ENCODE assay signal across 8 mouse cellular contexts in the genomic region with DNA sequence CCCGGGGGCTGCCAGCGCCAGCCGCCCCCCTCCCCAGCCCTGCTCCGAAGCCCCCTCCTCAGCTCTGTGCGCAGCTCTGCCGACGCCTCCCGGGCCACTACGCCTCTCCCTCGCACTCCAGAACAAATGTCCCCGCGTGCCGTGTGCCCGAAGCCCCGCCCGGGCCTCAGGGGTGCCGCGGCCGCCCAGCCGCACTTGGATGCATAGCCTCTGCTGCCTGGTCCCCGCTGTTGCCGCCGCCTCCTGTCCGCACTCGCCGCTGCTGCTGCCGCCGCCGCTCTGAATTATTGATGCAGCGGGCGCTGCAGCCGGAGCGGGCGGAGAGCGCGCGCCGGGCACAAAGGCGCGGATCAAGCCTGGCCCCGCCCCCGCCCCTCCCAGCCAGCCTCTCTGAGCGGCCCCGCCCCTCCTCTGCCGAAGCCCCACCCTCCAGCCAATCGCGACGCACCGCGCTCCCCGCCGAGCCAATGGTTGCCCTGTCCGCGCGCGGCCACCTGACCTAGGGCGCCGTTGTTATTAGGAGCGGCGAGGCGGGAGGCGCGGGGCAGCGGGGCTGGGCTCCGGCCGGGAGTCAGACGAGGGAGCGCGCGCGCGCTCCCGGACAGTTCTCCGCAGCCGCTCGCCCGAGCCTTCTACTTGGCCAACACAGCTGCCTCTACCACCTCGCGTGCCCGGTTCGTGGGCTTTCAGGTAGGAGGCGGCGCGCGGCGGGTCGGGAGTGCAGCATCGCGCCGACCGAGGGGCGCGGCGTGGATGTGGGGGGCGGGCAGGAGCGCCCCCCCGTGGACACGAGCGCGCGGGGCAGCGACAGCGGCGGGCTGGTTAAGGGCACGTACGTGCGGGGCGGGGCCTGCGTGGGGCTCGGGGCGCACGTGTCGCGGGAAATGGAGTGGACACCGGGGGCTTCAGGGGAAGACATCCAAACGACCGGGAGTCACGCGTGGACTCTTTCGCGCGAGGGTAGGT. TPM values are rescaled to one million over a fixed set of nuclear protein-coding genes. Genes with fewer than 3 reads are reported as not detected.
DNase-seq lines count a peak whose midpoint lies in the region; ATAC-seq and TF ChIP-seq lines count a peak whose summit lies in the region.

A gene (minus strand): TSS at position 339 of the 966 bp plus-strand sequence.

- H3K36me3 ChIP-seq in liver, postnatal 0 days (replicated peaks; ENCODE audit: insufficient read depth, low read length) = no peaks in the 10 kb centered on the region
- no peaks in the 10 kb centered on the region for H3K36me3 ChIP-seq in neural tube, embryonic 15.5 days

- H3K4me2 ChIP-seq in liver, postnatal 0 days (ENCODE audit: low read depth, low read length) = peak within 1 kb of the TSS; percentile 71
- H3K4me2 ChIP-seq in neural tube, embryonic 15.5 days = peak within 1 kb of the TSS; percentile 98

- no peak within 1 kb of the TSS for H3K27ac ChIP-seq in layer of hippocampus, adult 2 months
- H3K27ac ChIP-seq in liver, postnatal 0 days (ENCODE audit: low read depth) = no peak within 1 kb of the TSS
- H3K27ac ChIP-seq in neural tube, embryonic 15.5 days (replicated peaks) = peak within 1 kb of the TSS; percentile 82

- peaks cover 13% of the 10 kb centered on the region for H3K4me1 ChIP-seq in liver, postnatal 0 days (ENCODE audit: insufficient read depth)
- H3K4me1 ChIP-seq in neural tube, embryonic 15.5 days = peaks cover 52% of the 10 kb centered on the region

- ATAC-seq in frontal cortex, adult (ENCODE audit: low TSS enrichment) = peak; percentile 96
- ATAC-seq in liver, postnatal 0 days = peak; percentile 97
- ATAC-seq in neural tube, embryonic 15.5 days (ENCODE audit: low FRiP score) = peak; percentile 94

- WGBS in liver, postnatal 0 days (ENCODE audit: insufficient replicate concordance) = 1% methylated on average over 96 of the region's 122 CpGs
- under 1% methylated on average over 105 of the region's 122 CpGs for WGBS in neural tube, embryonic 15.5 days

- peak; percentile 93 for DNase-seq in R1 (ENCODE audit: low read depth, low spot score)
- peak; percentile 96 for DNase-seq in cerebellum, adult 9-11 months
- DNase-seq in heart, postnatal 4 days = peak; percentile 91
- DNase-seq in layer of hippocampus, adult 2 months (ENCODE audit: low spot score in 2 of 2) = peak; percentile 86 to 87
- peak; percentile 86 for DNase-seq in liver, postnatal 0 days
- peak; percentile 63 for DNase-seq in thymus, postnatal 0 days (ENCODE audit: low spot score)

- peaks cover 89% of the 10 kb centered on the region for H3K27me3 ChIP-seq in liver, postnatal 0 days (ENCODE audit: insufficient read depth, low read length)
- peaks cover 59% of the 10 kb centered on the region for H3K27me3 ChIP-seq in neural tube, embryonic 15.5 days (replicated peaks)

- TF ChIP-seq CTCF in layer of hippocampus, adult 2 months (conservative IDR thresholded peaks at IDR 0.05) = peak; percentile 74
- TF ChIP-seq CTCF in liver, postnatal 0 days (IDR thresholded peaks at IDR 0.05; ENCODE audit: low read depth) = peak; percentile 16; the same call in 1 of the 2 replicates

- no peak for TF ChIP-seq EP300 in liver, postnatal 0 days (IDR thresholded peaks at IDR 0.05; ENCODE audit: low read depth)

- no peaks in the 10 kb centered on the region for H3K9me3 ChIP-seq in liver, postnatal 0 days (ENCODE audit: low read length)
- no peaks in the 10 kb centered on the region for H3K9me3 ChIP-seq in neural tube, embryonic 15.5 days (replicated peaks)

- peak within 1 kb of the TSS; percentile 71 for H3K4me3 ChIP-seq in layer of hippocampus, adult 2 months
- peak within 1 kb of the TSS; percentile 46 for H3K4me3 ChIP-seq in liver, postnatal 0 days (ENCODE audit: low read depth, low read length)
- H3K4me3 ChIP-seq in neural tube, embryonic 15.5 days (replicated peaks) = peak within 1 kb of the TSS; percentile 71

- no peak within 1 kb of the TSS for H3K9ac ChIP-seq in liver, postnatal 0 days (replicated peaks)
- peak within 1 kb of the TSS; percentile 53 for H3K9ac ChIP-seq in neural tube, embryonic 15.5 days (replicated peaks)

RNA-seq across cellular contexts. Expression of the gene that starts here (rescaled TPM):
- under 1 TPM; 0.14 to 0.17 TPM for total RNA-seq in heart, postnatal 4 days (2021)
- 1 to 10 TPM; 4.1 to 5.1 TPM for total RNA-seq in layer of hippocampus, adult 2 months (2021)
- polyA plus RNA-seq in liver, postnatal 0 days (2015; fragmentation: Nextera tagmentation; extraction: Ambion mirVana) = not detected in 2 replicates
- 20.2 and 25.5 TPM in 2 replicates for polyA plus RNA-seq in neural tube, embryonic 15.5 days (2015; fragmentation: Nextera tagmentation; extraction: Ambion mirVana)
- 0.08 TPM in 1 of 2 replicates, not detected in the other for polyA plus RNA-seq in thymus, postnatal 0 days (2015; fragmentation: Nextera tagmentation; extraction: Ambion mirVana)

Comparison
In these comparisons a context has a peak if more than half of its experiments do, and no peak if none do; other contexts are left out.
1. RNA of the gene that starts here (total RNA-seq): 4.1 to 5.1 TPM in layer of hippocampus, adult 2 months; 0.14 to 0.17 TPM in heart, postnatal 4 days; every median in the first group is over 4 times any median in the second.
2. RNA of the gene that starts here (polyA plus RNA-seq): 20.2 to 25.5 TPM in neural tube, embryonic 15.5 days; 0.08 TPM in thymus, postnatal 0 days and not detected in liver, postnatal 0 days; every median in the first group is over 10 times any median in the second.
3. Peak in DNase-seq in heart, postnatal 4 days; RNA of the gene not detected or under 1 TPM.
4. Peak in DNase-seq, ATAC-seq, H3K4me3 ChIP-seq and H3K4me2 ChIP-seq in liver, postnatal 0 days; RNA of the gene not detected or under 1 TPM.
5. Peak in DNase-seq in thymus, postnatal 0 days; RNA of the gene not detected or under 1 TPM.
6. Peak in every context shown above with its lines, with median percentiles within 50 percentile points of each other: DNase-seq, ATAC-seq and H3K4me3 ChIP-seq.